Mouse (Mus musculus) myocyte (in vitro differentiated cells): ENCODE measurements at regions not wholly inside any gene's neighbourhood (a gene's known extent, or its start where the extent isn't known, plus 50 kb on each side); places are given as distances from the start of the nearest gene placed in this dataset.

Experiments used
- H3K27me3 ChIP-seq: one replicate; pipeline ENCODE4 v1.6.1; 2011; ENCODE audit not compliant: control insufficient read depth, insufficient read depth, insufficient read length
- H3K36me3 ChIP-seq: one replicate; pipeline ENCODE4 v1.6.1; 2011; ENCODE audit not compliant: control insufficient read depth, insufficient read depth
- H3K4me2 ChIP-seq: one replicate; pipeline ENCODE4 v1.6.1; 2011; ENCODE audit warnings: low read depth, control low read depth
- H3K4me3 ChIP-seq: one replicate; pipeline ENCODE4 v1.5.1; 2011; ENCODE audit warnings: mild to moderate bottlenecking, control low read depth, moderate library complexity
- H3K79me2 ChIP-seq: one replicate; pipeline ENCODE4 v1.6.1; 2011; ENCODE audit not compliant: control insufficient read depth, insufficient read depth
- H3ac ChIP-seq: one replicate; pipeline ENCODE4 v1.6.1; 2011; ENCODE audit not compliant: control insufficient read depth, insufficient read length
- CEBPB ChIP-seq: IDR thresholded peaks from 2 replicates; pipeline ENCODE4 v1.6.1; 2011; ENCODE audit warnings: mild to moderate bottlenecking, moderate library complexity; ENCODE audit not compliant: poor library complexity, insufficient read depth, severe bottlenecking
- E2F4 ChIP-seq: IDR thresholded peaks from one replicate; pipeline ENCODE4 v1.6.1; 2011; ENCODE audit warnings: mild to moderate bottlenecking, control low read depth, moderate library complexity; ENCODE audit not compliant: insufficient read depth
- MAX ChIP-seq: IDR thresholded peaks from one replicate; pipeline ENCODE4 v1.6.1; 2011; ENCODE audit warnings: low read depth, mild to moderate bottlenecking, control low read depth
- MYOD1 ChIP-seq, 3 experiments: IDR thresholded peaks; one replicate each; pipeline ENCODE4 v1.6.1; 2011; ENCODE audit warnings: control low read depth in 2 of 3, low read depth in 2 of 3, mild to moderate bottlenecking in 2 of 3, moderate library complexity in 1 of 3; ENCODE audit not compliant: insufficient read length in 2 of 3, control insufficient read depth in 1 of 3
- MYOG ChIP-seq, 3 experiments: IDR thresholded peaks; one replicate each; pipeline ENCODE4 v1.6.1; 2011; ENCODE audit warnings: control low read depth in 2 of 3, low read depth in 2 of 3, mild to moderate bottlenecking in 2 of 3; ENCODE audit not compliant: insufficient read length in 2 of 3, control insufficient read depth in 1 of 3, insufficient read depth in 1 of 3
- POLR2A ChIP-seq: IDR thresholded peaks from one replicate; pipeline ENCODE4 v1.6.1; 2011; ENCODE audit warnings: low read depth, mild to moderate bottlenecking, control low read depth, moderate library complexity; ENCODE audit not compliant: insufficient read length
- POLR2AphosphoS2 ChIP-seq: IDR thresholded peaks from one replicate; pipeline ENCODE4 v1.6.1; 2011; ENCODE audit warnings: low read depth, control low read depth; ENCODE audit not compliant: insufficient read length
- REST ChIP-seq: IDR thresholded peaks from one replicate; pipeline ENCODE4 v1.6.1; 2011; ENCODE audit warnings: mild to moderate bottlenecking, control low read depth, moderate library complexity; ENCODE audit not compliant: insufficient read depth, insufficient read length
- SRF ChIP-seq: IDR thresholded peaks from one replicate; pipeline ENCODE4 v1.6.1; 2011; ENCODE audit warnings: low read depth; ENCODE audit not compliant: control insufficient read depth, insufficient read length
- TCF12 ChIP-seq: IDR thresholded peaks from one replicate; pipeline ENCODE4 v1.6.1; 2011; ENCODE audit warnings: mild to moderate bottlenecking, control low read depth; ENCODE audit not compliant: poor library complexity, insufficient read depth, severe bottlenecking
- TCF3 ChIP-seq: IDR thresholded peaks from one replicate; pipeline ENCODE4 v1.6.1; 2011; ENCODE audit warnings: low read depth, control low read depth; ENCODE audit not compliant: insufficient read length
- USF1 ChIP-seq: IDR thresholded peaks from one replicate; pipeline ENCODE4 v1.6.1; 2011; ENCODE audit warnings: low read depth, mild to moderate bottlenecking, control low read depth, moderate library complexity

DNA sequence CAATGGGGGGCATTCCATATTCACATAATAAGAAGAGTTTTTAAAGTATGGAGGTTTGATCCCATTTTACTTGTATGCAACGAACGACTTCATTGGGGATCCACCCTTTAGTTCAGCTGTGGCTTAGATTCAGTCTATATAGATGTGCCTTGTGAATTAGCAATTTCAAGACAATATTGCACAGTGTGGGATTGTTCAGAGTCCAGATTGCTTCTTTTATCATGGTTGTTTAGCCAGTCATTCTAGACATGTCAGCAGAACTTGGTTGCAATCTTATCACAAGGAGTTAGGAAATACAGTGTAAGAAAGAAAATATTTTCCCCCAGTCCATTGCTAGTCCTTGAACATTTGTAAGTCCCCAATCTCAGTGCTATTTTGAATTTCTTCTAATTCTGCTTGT is 312.0 kb upstream of the Pdzrn3 start:
- Histone ChIP-seq H3K4me3 (no peak overlapping the region), H3K79me2 (no peaks in the 10 kb centered on the region), H3K36me3 (no peaks in the 10 kb centered on the region), H3K27me3 (no peaks in the 10 kb centered on the region), H3K4me2 (no peak overlapping the region), H3ac (no peak overlapping the region)
- TF ChIP-seq MAX = no peak
- no peak for TF ChIP-seq MYOG (IDR thresholded peaks at IDR 0.05; ENCODE audit: control insufficient read depth in 1 of 3, insufficient read depth in 1 of 3, insufficient read length in 2 of 3, low read depth in 2 of 3)
- no peak for TF ChIP-seq REST
- no peak for TF ChIP-seq E2F4
- no peak for TF ChIP-seq USF1
- TF ChIP-seq POLR2A = no peak
- no peak for TF ChIP-seq SRF
- TF ChIP-seq TCF12 = no peak
- TF ChIP-seq POLR2AphosphoS2 = no peak
- TF ChIP-seq CEBPB = no peak
- no peak for TF ChIP-seq TCF3
- no peak for TF ChIP-seq MYOD1 (IDR thresholded peaks at IDR 0.05; ENCODE audit: control insufficient read depth in 1 of 3, insufficient read length in 2 of 3, low read depth in 2 of 3)

DNA sequence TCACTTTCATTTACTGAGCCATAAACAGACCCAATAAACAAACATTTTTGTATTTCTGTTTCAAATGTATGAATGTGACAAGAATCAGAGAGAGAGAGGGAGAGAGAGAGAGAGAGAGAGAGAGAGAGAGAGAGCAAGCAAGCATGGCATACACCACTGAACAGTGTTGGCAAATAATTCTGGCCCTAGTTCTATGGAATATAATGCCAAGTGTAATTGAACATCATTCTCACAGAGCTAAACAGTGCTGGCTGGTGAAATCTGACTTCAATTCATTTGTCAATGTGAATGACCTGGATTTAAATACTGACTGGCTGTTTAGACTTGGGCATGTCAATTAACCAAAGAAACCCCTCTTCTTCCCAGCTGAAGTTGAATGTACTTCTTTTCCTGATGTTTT is 308.9 kb upstream of the Pdzrn3 start:
- Histone ChIP-seq H3K79me2 (no peaks in the 10 kb centered on the region), H3K4me3 (no peak overlapping the region), H3K36me3 (no peaks in the 10 kb centered on the region), H3K27me3 (no peaks in the 10 kb centered on the region), H3ac (no peak overlapping the region), H3K4me2 (no peak overlapping the region)
- TF ChIP-seq REST (no peak), MAX (no peak), MYOG (IDR thresholded peaks at IDR 0.05; ENCODE audit: control insufficient read depth in 1 of 3, insufficient read depth in 1 of 3, insufficient read length in 2 of 3, low read depth in 2 of 3) (no peak), POLR2AphosphoS2 (no peak), POLR2A (no peak), USF1 (no peak), MYOD1 (IDR thresholded peaks at IDR 0.05; ENCODE audit: control insufficient read depth in 1 of 3, insufficient read length in 2 of 3, low read depth in 2 of 3) (no peak)

DNA sequence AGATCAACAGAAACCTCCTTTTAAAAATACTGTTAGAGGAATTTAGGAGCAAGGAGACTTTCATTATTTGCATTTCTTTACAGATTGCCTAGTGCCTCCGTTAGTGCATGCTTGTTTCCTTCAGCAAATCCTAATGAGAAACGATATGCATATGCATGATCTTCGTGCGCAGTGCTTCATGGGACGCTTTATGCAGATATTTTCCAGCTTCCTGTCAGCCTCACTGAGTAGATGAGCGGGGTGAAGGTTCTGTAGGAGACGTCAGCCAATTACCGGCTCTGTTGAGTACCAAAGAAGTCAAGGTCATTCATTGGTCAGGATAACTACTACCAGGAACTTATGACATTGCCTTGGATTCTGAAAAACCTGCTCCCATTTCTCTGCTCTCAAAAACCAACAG is 308.0 kb upstream of the Pdzrn3 start:
- H3K36me3 ChIP-seq = no peaks in the 10 kb centered on the region
- TF ChIP-seq E2F4 = no peak
- TF ChIP-seq MYOD1 (IDR thresholded peaks at IDR 0.05; ENCODE audit: control insufficient read depth in 1 of 3, insufficient read length in 2 of 3, low read depth in 2 of 3) = no peak
- TF ChIP-seq TCF3 = no peak
- no peak for TF ChIP-seq USF1
- no peak for TF ChIP-seq POLR2AphosphoS2
- TF ChIP-seq REST = no peak
- no peak for TF ChIP-seq POLR2A
- TF ChIP-seq CEBPB = no peak
- no peak for TF ChIP-seq MAX
- no peak for TF ChIP-seq TCF12
- no peak for TF ChIP-seq MYOG (IDR thresholded peaks at IDR 0.05; ENCODE audit: control insufficient read depth in 1 of 3, insufficient read depth in 1 of 3, insufficient read length in 2 of 3, low read depth in 2 of 3)
- TF ChIP-seq SRF = no peak
- H3K4me2 ChIP-seq = no peak overlapping the region
- no peaks in the 10 kb centered on the region for H3K27me3 ChIP-seq
- H3K4me3 ChIP-seq = no peak overlapping the region
- no peaks in the 10 kb centered on the region for H3K79me2 ChIP-seq
- no peak overlapping the region for H3ac ChIP-seq

DNA sequence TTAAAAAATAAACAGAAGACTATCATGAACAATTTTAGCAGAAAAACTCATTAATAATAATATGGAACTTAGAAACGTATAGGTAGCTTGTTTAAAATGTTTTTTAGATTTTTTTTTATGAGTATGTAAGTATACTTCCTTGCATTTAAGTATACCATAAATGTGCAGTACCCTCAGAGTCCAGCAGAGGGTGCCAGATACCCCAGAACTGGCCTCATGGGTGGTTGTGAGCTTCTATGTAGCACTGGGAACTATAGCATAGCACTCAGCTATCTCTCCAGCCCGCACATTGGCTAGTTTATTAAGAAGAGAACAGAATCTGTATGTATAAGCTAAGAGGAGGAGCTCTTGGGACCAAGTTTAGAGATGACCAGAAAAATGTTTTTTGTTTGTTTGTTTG is 306.7 kb upstream of the Pdzrn3 start:
- H3ac ChIP-seq = no peak overlapping the region
- TF ChIP-seq POLR2AphosphoS2 = no peak
- no peak for TF ChIP-seq TCF3
- no peak for TF ChIP-seq E2F4
- no peak for TF ChIP-seq MYOG (IDR thresholded peaks at IDR 0.05; ENCODE audit: control insufficient read depth in 1 of 3, insufficient read depth in 1 of 3, insufficient read length in 2 of 3, low read depth in 2 of 3)
- TF ChIP-seq USF1 = no peak
- TF ChIP-seq CEBPB = no peak
- TF ChIP-seq MYOD1 (IDR thresholded peaks at IDR 0.05; ENCODE audit: control insufficient read depth in 1 of 3, insufficient read length in 2 of 3, low read depth in 2 of 3) = no peak
- no peak for TF ChIP-seq MAX
- TF ChIP-seq REST = no peak
- TF ChIP-seq SRF = no peak
- no peak for TF ChIP-seq POLR2A
- TF ChIP-seq TCF12 = no peak
- no peaks in the 10 kb centered on the region for H3K79me2 ChIP-seq
- no peaks in the 10 kb centered on the region for H3K36me3 ChIP-seq
- H3K27me3 ChIP-seq = no peaks in the 10 kb centered on the region
- H3K4me2 ChIP-seq = no peak overlapping the region
- no peak overlapping the region for H3K4me3 ChIP-seq

DNA sequence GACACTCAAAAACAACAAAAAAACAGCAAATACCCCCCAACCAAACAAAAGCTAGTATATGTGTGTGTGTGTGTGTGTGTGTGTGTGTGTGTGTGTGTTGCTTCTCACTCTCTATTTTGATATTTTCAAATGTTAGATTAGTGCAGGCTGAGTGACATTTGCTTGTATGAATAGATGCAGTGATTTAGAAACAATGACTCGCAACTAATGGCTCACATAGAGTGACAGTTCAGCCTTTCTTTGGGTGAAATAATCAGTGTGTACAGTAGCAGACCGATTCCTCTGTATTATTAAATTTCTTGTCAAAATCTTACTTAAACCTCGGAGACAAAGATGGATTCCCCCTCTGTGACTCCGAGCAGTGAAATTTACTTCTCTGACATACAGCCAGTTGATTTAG is 297.1 kb upstream of the Pdzrn3 start:
- Histone ChIP-seq H3K4me2 (no peak overlapping the region), H3K79me2 (no peaks in the 10 kb centered on the region), H3K27me3 (no peaks in the 10 kb centered on the region), H3K36me3 (no peaks in the 10 kb centered on the region), H3K4me3 (no peak overlapping the region), H3ac (no peak overlapping the region)
- TF ChIP-seq MYOG (IDR thresholded peaks at IDR 0.05; ENCODE audit: control insufficient read depth in 1 of 3, insufficient read depth in 1 of 3, insufficient read length in 2 of 3, low read depth in 2 of 3) = no peak
- TF ChIP-seq REST = no peak
- TF ChIP-seq SRF = no peak
- TF ChIP-seq USF1 = no peak
- no peak for TF ChIP-seq MYOD1 (IDR thresholded peaks at IDR 0.05; ENCODE audit: control insufficient read depth in 1 of 3, insufficient read length in 2 of 3, low read depth in 2 of 3)
- no peak for TF ChIP-seq TCF3
- TF ChIP-seq TCF12 = no peak
- no peak for TF ChIP-seq CEBPB
- no peak for TF ChIP-seq POLR2AphosphoS2
- no peak for TF ChIP-seq MAX
- TF ChIP-seq POLR2A = no peak
- TF ChIP-seq E2F4 = no peak
